In genomic region chr10:80700038-80700504, GRCm38 (mm10) we compare ENCODE assay signal across 9 mouse cellular contexts. TPM values are rescaled to one million over a fixed set of nuclear protein-coding genes. Genes with fewer than 3 reads are reported as not detected.
DNase-seq lines count a peak whose midpoint lies in the region; ATAC-seq and TF ChIP-seq lines count a peak whose summit lies in the region.
"Had no signal": no experiment of that assay in that cellular context is flagged by ENCODE, and none has a peak within 500 bp of the region (broad histone marks: within the 10 kb centered on the region; RNA-seq: fewer than 3 reads in every experiment).

No protein-coding gene starts in this region.

- no peaks in the 10 kb centered on the region for H3K9me3 ChIP-seq in heart, embryonic 16.5 days (replicated peaks; ENCODE audit: control insufficient read depth, low read length)
- no peaks in the 10 kb centered on the region for H3K9me3 ChIP-seq in E14TG2a.4 (ENCODE audit: low read length)
- H3K9me3 ChIP-seq in forebrain, embryonic 13.5 days (replicated peaks): no peaks in the 10 kb centered on the region
- H3K9me3 ChIP-seq in liver, embryonic 14.5 days (ENCODE audit: control insufficient read depth, low read length): no peaks in the 10 kb centered on the region

- intact Hi-C loops in heart, adult 2 months (cut with DNase I): loop anchor here (5.0 kb wide), 1 partner anchor 268 kb away; the partner anchor contains the start of gene Tcf3

- TF ChIP-seq EP300 in heart, adult 2 months (IDR thresholded peaks at IDR 0.05; ENCODE audit: insufficient read depth, low read depth, low read length): no peak
- no peak for TF ChIP-seq EP300 in liver, embryonic 14.5 days (IDR thresholded peaks at IDR 0.05; ENCODE audit: low read depth)

- no peak for DNase-seq in heart, adult 2 months
- no peak for DNase-seq in liver, embryonic 14.5 days (ENCODE audit: low read depth in 3 of 3, low spot score in 3 of 3)
- no peak for DNase-seq in cerebellum, adult 2 months
- no peak for DNase-seq in cerebellum, postnatal 10 days
- DNase-seq in layer of hippocampus, adult 11-12 months (ENCODE audit: low spot score): no peak

- peak overlapping the region; percentile 6; the same call in 1 of the 2 replicates for H3K9ac ChIP-seq in heart, embryonic 16.5 days (ENCODE audit: low read length)
- no peak overlapping the region for H3K9ac ChIP-seq in heart, adult 2 months (ENCODE audit: low read depth, low read length)
- no peak overlapping the region for H3K9ac ChIP-seq in forebrain, embryonic 13.5 days
- H3K9ac ChIP-seq in liver, embryonic 14.5 days (replicated peaks): peak overlapping the region; percentile 53

- WGBS in heart, embryonic 16.5 days: 82% methylated on average over 7 of the region's 7 CpGs
- 82% methylated on average over 7 of the region's 7 CpGs for WGBS in heart, adult 2 months
- WGBS in forebrain, embryonic 13.5 days: 89% methylated on average over 7 of the region's 7 CpGs
- WGBS in liver, embryonic 14.5 days (ENCODE audit: insufficient replicate concordance): 39% methylated on average over 7 of the region's 7 CpGs
- WGBS in cerebellum, adult 2 months: 86% methylated on average over 7 of the region's 7 CpGs

- peaks cover 34% of the 10 kb centered on the region for H3K4me1 ChIP-seq in heart, embryonic 16.5 days (ENCODE audit: control insufficient read depth, insufficient read depth, low read length)
- H3K4me1 ChIP-seq in heart, adult 2 months (ENCODE audit: control insufficient read depth, insufficient read depth, low read length): peaks cover 7% of the 10 kb centered on the region
- peaks cover 79% of the 10 kb centered on the region for H3K4me1 ChIP-seq in E14TG2a.4 (replicated peaks; ENCODE audit: low read depth, low read length)
- H3K4me1 ChIP-seq in forebrain, embryonic 13.5 days: peaks cover 49% of the 10 kb centered on the region
- H3K4me1 ChIP-seq in liver, embryonic 14.5 days (replicated peaks; ENCODE audit: control insufficient read depth in 2 of 2, insufficient read depth in 2 of 2, low read length in 1 of 2): peaks cover 65 to 66% of the 10 kb centered on the region in 2 experiments
- peaks cover 23% of the 10 kb centered on the region for H3K4me1 ChIP-seq in cerebellum, adult 2 months (ENCODE audit: control insufficient read depth, insufficient read depth, low read length)

- no peaks in the 10 kb centered on the region for H3K36me3 ChIP-seq in heart, embryonic 16.5 days (ENCODE audit: control insufficient read depth, insufficient read depth)
- no peaks in the 10 kb centered on the region; the same call in 1 of the 2 replicates for H3K36me3 ChIP-seq in heart, adult 2 months (ENCODE audit: control insufficient read depth, insufficient read depth, low read length)
- peaks cover 33% of the 10 kb centered on the region for H3K36me3 ChIP-seq in E14TG2a.4 (ENCODE audit: insufficient read depth, low read length)
- H3K36me3 ChIP-seq in forebrain, embryonic 13.5 days (ENCODE audit: poor library complexity, severe bottlenecking): peaks cover 11% of the 10 kb centered on the region
- no peaks in the 10 kb centered on the region for H3K36me3 ChIP-seq in liver, embryonic 14.5 days (replicated peaks; ENCODE audit: control insufficient read depth, insufficient read depth, low read depth)

- peak overlapping the region; percentile 18; the same call in 1 of the 2 replicates for H3K4me3 ChIP-seq in heart, embryonic 16.5 days (ENCODE audit: low read length)
- H3K4me3 ChIP-seq in heart, adult 2 months: no peak overlapping the region
- peak overlapping the region; percentile 89 for H3K4me3 ChIP-seq in E14TG2a.4 (replicated peaks; ENCODE audit: low read length)
- H3K4me3 ChIP-seq in forebrain, embryonic 13.5 days: no peak overlapping the region
- H3K4me3 ChIP-seq in liver, embryonic 14.5 days (ENCODE audit: insufficient read depth in 1 of 2, low read depth in 2 of 2, low read length in 2 of 2): peak overlapping the region; percentile 14 to 64; a peak in 3 of 4 replicates
- H3K4me3 ChIP-seq in cerebellum, adult 2 months (replicated peaks; ENCODE audit: insufficient read depth, low read depth, low read length): no peak overlapping the region

- no peak for ATAC-seq in heart, embryonic 16.5 days (replicated peaks; ENCODE audit: extremely low read depth, insufficient read depth, low FRiP score)
- no peak for ATAC-seq in forebrain, embryonic 13.5 days
- no peak for ATAC-seq in liver, embryonic 14.5 days (ENCODE audit: insufficient read depth)
- ATAC-seq: Patski had no signal

- peak overlapping the region; percentile 78 for H3K4me2 ChIP-seq in heart, embryonic 16.5 days (ENCODE audit: low read depth, low read length)
- peak overlapping the region; percentile 75 for H3K4me2 ChIP-seq in forebrain, embryonic 13.5 days
- peak overlapping the region; percentile 98 for H3K4me2 ChIP-seq in liver, embryonic 14.5 days (ENCODE audit: low read depth)

- no peaks in the 10 kb centered on the region for H3K27me3 ChIP-seq in heart, embryonic 16.5 days (ENCODE audit: control insufficient read depth, insufficient read depth, low read length)
- H3K27me3 ChIP-seq in heart, adult 2 months (ENCODE audit: control insufficient read depth, insufficient read depth, low read length): no peaks in the 10 kb centered on the region
- H3K27me3 ChIP-seq in E14TG2a.4 (ENCODE audit: insufficient read depth, low read length): no peaks in the 10 kb centered on the region
- H3K27me3 ChIP-seq in forebrain, embryonic 13.5 days: no peaks in the 10 kb centered on the region
- no peaks in the 10 kb centered on the region for H3K27me3 ChIP-seq in liver, embryonic 14.5 days (ENCODE audit: control insufficient read depth, insufficient read depth, low read length)
- H3K27me3 ChIP-seq in cerebellum, adult 2 months (ENCODE audit: control insufficient read depth, insufficient read depth, low read length): no peaks in the 10 kb centered on the region
- H3K27me3 ChIP-seq: Patski had no signal

- TF ChIP-seq POLR2A in heart, adult 2 months (IDR thresholded peaks at IDR 0.05; ENCODE audit: insufficient read depth, low read depth, low read length): no peak
- TF ChIP-seq POLR2A in cerebellum, adult 2 months (IDR thresholded peaks at IDR 0.05; ENCODE audit: borderline replicate concordance, insufficient read depth, low read length): no peak

- TF ChIP-seq CTCF in heart, adult 2 months (IDR thresholded peaks at IDR 0.05): no peak
- TF ChIP-seq CTCF in E14TG2a.4 (conservative IDR thresholded peaks at IDR 0.05; ENCODE audit: low read length): no peak
- TF ChIP-seq CTCF in liver, embryonic 14.5 days (IDR thresholded peaks at IDR 0.05; ENCODE audit: low read depth): no peak
- no peak for TF ChIP-seq CTCF in cerebellum, adult 2 months (IDR thresholded peaks at IDR 0.05; ENCODE audit: borderline replicate concordance, insufficient read depth, low read depth, low read length)

- H3K27ac ChIP-seq in heart, embryonic 16.5 days (ENCODE audit: low read length): 0 out of 2 replicates have a peak overlapping the region, but pooled peaks have one; percentile 13
- H3K27ac ChIP-seq in heart, adult 2 months: no peak overlapping the region
- no peak overlapping the region for H3K27ac ChIP-seq in forebrain, embryonic 13.5 days
- H3K27ac ChIP-seq in liver, embryonic 14.5 days: peak overlapping the region; percentile 92
- H3K27ac ChIP-seq in cerebellum, adult 2 months (ENCODE audit: insufficient read depth, low read length): no peak overlapping the region

- no peaks in the 10 kb centered on the region for H3K79me2 ChIP-seq in heart, adult 2 months (replicated peaks; ENCODE audit: control insufficient read depth, insufficient read depth, low read length)

RNA-seq across cellular contexts. Expression of gene Mob3a, which starts 1.7 kb away (rescaled TPM):
- 29.0 and 33.4 TPM in 2 replicates for polyA plus RNA-seq in heart, embryonic 16.5 days (2015; fragmentation: Nextera tagmentation; extraction: Ambion mirVana)
- total RNA-seq in heart, adult 2 months (2021): 1 to 10 TPM; 7.4 to 7.6 TPM
- polyA plus RNA-seq in heart, adult 2 months (2012; rRNA removed): 11.7 and 13.6 TPM in 2 replicates
- polyA plus RNA-seq in forebrain, embryonic 13.5 days (2015; fragmentation: Nextera tagmentation; extraction: Ambion mirVana): 47.9 and 51.6 TPM in 2 replicates
- 13.0 and 15.8 TPM in 2 replicates for polyA plus RNA-seq in liver, embryonic 14.5 days (2012; rRNA removed)
- 14.2 and 16.0 TPM in 2 replicates for polyA plus RNA-seq in liver, embryonic 14.5 days (2014; fragmentation: Nextera tagmentation; extraction: Ambion mirVana)
- polyA plus RNA-seq in cerebellum, adult 2 months (2012; rRNA removed): 12.6 and 14.2 TPM in 2 replicates

RNA-seq across cellular contexts. Expression of gene Izumo4, which starts 1.9 kb away (rescaled TPM):
- 11.2 and 13.2 TPM in 2 replicates for polyA plus RNA-seq in heart, embryonic 16.5 days (2015; fragmentation: Nextera tagmentation; extraction: Ambion mirVana)
- 1 to 10 TPM; 3.4 to 3.8 TPM for total RNA-seq in heart, adult 2 months (2021)
- polyA plus RNA-seq in heart, adult 2 months (2012; rRNA removed): 13.3 and 15.6 TPM in 2 replicates
- 24.5 and 26.3 TPM in 2 replicates for polyA plus RNA-seq in forebrain, embryonic 13.5 days (2015; fragmentation: Nextera tagmentation; extraction: Ambion mirVana)
- 9.9 and 11.3 TPM in 2 replicates for polyA plus RNA-seq in liver, embryonic 14.5 days (2012; rRNA removed)
- 4.0 and 6.0 TPM in 2 replicates for polyA plus RNA-seq in liver, embryonic 14.5 days (2014; fragmentation: Nextera tagmentation; extraction: Ambion mirVana)
- 112 and 117 TPM in 2 replicates for polyA plus RNA-seq in cerebellum, adult 2 months (2012; rRNA removed)

RNA-seq across cellular contexts. Expression of gene Mknk2, which starts 22.2 kb away (rescaled TPM):
- polyA plus RNA-seq in heart, embryonic 16.5 days (2015; fragmentation: Nextera tagmentation; extraction: Ambion mirVana): 82.1 and 92.8 TPM in 2 replicates
- total RNA-seq in heart, adult 2 months (2021): 100 to 1,000 TPM; 176 to 229 TPM
- polyA plus RNA-seq in heart, adult 2 months (2012; rRNA removed): 199 and 208 TPM in 2 replicates
- polyA plus RNA-seq in forebrain, embryonic 13.5 days (2015; fragmentation: Nextera tagmentation; extraction: Ambion mirVana): 52.3 and 55.1 TPM in 2 replicates
- polyA plus RNA-seq in liver, embryonic 14.5 days (2012; rRNA removed): 59.7 and 69.1 TPM in 2 replicates
- polyA plus RNA-seq in liver, embryonic 14.5 days (2014; fragmentation: Nextera tagmentation; extraction: Ambion mirVana): 58.7 and 74.3 TPM in 2 replicates
- 59.3 and 64.4 TPM in 2 replicates for polyA plus RNA-seq in cerebellum, adult 2 months (2012; rRNA removed)

RNA-seq across cellular contexts. Expression of gene Ap3d1, which starts 42.0 kb away (rescaled TPM):
- 45.7 and 49.5 TPM in 2 replicates for polyA plus RNA-seq in heart, embryonic 16.5 days (2015; fragmentation: Nextera tagmentation; extraction: Ambion mirVana)
- 10 to 100 TPM; 40.2 to 42.6 TPM for total RNA-seq in heart, adult 2 months (2021)
- 52.9 and 66.5 TPM in 2 replicates for polyA plus RNA-seq in heart, adult 2 months (2012; rRNA removed)
- polyA plus RNA-seq in forebrain, embryonic 13.5 days (2015; fragmentation: Nextera tagmentation; extraction: Ambion mirVana): 80.2 and 82.9 TPM in 2 replicates
- 24.5 and 26.2 TPM in 2 replicates for polyA plus RNA-seq in liver, embryonic 14.5 days (2012; rRNA removed)
- polyA plus RNA-seq in liver, embryonic 14.5 days (2014; fragmentation: Nextera tagmentation; extraction: Ambion mirVana): 20.1 and 22.4 TPM in 2 replicates
- polyA plus RNA-seq in cerebellum, adult 2 months (2012; rRNA removed): 175 and 189 TPM in 2 replicates

RNA-seq across cellular contexts. Expression of gene Btbd2, which starts 43.2 kb away (rescaled TPM):
- 41.7 and 58.2 TPM in 2 replicates for polyA plus RNA-seq in heart, embryonic 16.5 days (2015; fragmentation: Nextera tagmentation; extraction: Ambion mirVana)
- total RNA-seq in heart, adult 2 months (2021): 10 to 100 TPM; 43.7 to 44.2 TPM
- polyA plus RNA-seq in heart, adult 2 months (2012; rRNA removed): 57.3 and 60.1 TPM in 2 replicates
- polyA plus RNA-seq in forebrain, embryonic 13.5 days (2015; fragmentation: Nextera tagmentation; extraction: Ambion mirVana): 59.2 and 61.2 TPM in 2 replicates
- polyA plus RNA-seq in liver, embryonic 14.5 days (2012; rRNA removed): 8.2 and 11.3 TPM in 2 replicates
- polyA plus RNA-seq in liver, embryonic 14.5 days (2014; fragmentation: Nextera tagmentation; extraction: Ambion mirVana): 8.6 and 12.0 TPM in 2 replicates
- 106 and 108 TPM in 2 replicates for polyA plus RNA-seq in cerebellum, adult 2 months (2012; rRNA removed)

Comparison
In these comparisons a context has a peak if more than half of its experiments do, and no peak if none do; other contexts are left out.
1. H3K27ac ChIP-seq: peak in heart, embryonic 16.5 days (single experiment) and liver, embryonic 14.5 days (single experiment); none in heart, adult 2 months (single experiment), forebrain, embryonic 13.5 days (single experiment) and cerebellum, adult 2 months (single experiment).
2. H3K4me3 ChIP-seq: peak in heart, embryonic 16.5 days (single experiment), E14TG2a.4 (single experiment) and liver, embryonic 14.5 days (2 of 2); none in heart, adult 2 months (single experiment), forebrain, embryonic 13.5 days (single experiment) and cerebellum, adult 2 months (single experiment).
3. H3K9ac ChIP-seq: peak in heart, embryonic 16.5 days (single experiment) and liver, embryonic 14.5 days (single experiment); none in heart, adult 2 months (single experiment) and forebrain, embryonic 13.5 days (single experiment).
4. Peak in every context shown above with its lines, with median percentiles within 50 percentile points of each other: H3K4me2 ChIP-seq.